Mouse (Mus musculus): ENCODE measurements at regions not wholly inside any gene's neighbourhood (a gene's known extent, or its start where the extent isn't known, plus 50 kb on each side); places are given as distances from the start of the nearest gene placed in this dataset.

DNA sequence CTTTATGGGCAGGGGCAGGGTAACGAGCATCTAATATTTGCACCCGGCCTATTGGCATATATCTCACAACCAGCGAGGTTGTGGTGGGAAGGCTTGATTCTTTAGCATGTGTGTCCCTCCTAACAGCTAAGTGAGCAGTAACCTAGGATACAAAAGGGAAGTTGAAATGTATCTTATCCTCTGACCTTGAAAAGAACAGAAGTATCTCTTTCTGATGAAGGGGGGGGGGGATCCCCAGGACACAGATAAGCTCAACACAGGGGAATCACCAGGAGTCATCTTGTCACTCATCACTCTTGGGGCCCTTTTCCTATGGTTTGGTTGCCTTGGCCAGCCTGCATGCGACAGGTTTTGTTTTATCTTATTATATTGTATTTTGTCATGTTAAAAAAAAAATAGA, 63.3 kb upstream of the Rap1b start:
- ATAC-seq (replicated peaks; ENCODE audit: insufficient number of reproducible peaks, low FRiP score, low TSS enrichment, low read depth), result no peak
- 84% methylated on average over 4 of the region's 4 CpGs for WGBS

DNA sequence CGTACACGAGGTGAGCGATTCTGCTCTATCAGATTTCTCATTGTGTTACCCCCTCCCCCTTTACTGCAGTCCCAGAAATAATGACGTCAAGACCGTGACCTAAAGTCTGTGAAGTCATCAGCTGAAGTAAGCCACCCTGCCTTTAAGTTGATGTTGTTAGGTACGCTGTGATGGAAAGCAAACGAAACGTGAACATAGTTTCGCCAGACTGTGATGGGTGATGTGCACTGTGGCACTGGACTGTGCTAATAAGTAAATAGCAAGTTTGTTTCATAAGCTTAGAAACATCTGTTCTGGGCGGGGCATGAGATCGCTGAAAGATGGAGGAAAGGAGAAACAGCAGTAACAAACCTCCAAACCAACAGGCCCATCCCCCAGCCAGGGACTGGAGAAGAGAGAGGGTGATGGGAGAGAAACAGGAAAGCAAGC, 64.0 kb upstream of the Rap1b start:
- ATAC-seq (replicated peaks; ENCODE audit: insufficient number of reproducible peaks, low FRiP score, low TSS enrichment, low read depth) (no peak), DNase-seq (ENCODE audit: low spot score) (peak; percentile 36)
- no peak overlapping the region for H3K27ac ChIP-seq (replicated peaks; ENCODE audit: low read depth, low read length)
- no peaks in the 10 kb centered on the region for H3K9me3 ChIP-seq (replicated peaks; ENCODE audit: control insufficient read depth, low read length)
- H3K4me1 ChIP-seq (ENCODE audit: control insufficient read depth, insufficient read depth, low read length), result peaks cover 2% of the 10 kb centered on the region; the same call in 1 of the 2 replicates
- 59% methylated on average over 11 of the region's 11 CpGs for WGBS
- no peak overlapping the region for H3K4me2 ChIP-seq (ENCODE audit: low read depth, low read length)
- H3K9ac ChIP-seq (replicated peaks; ENCODE audit: low read length), result no peak overlapping the region
- H3K27me3 ChIP-seq (ENCODE audit: control insufficient read depth, insufficient read depth, low read length), result no peaks in the 10 kb centered on the region
- H3K36me3 ChIP-seq (replicated peaks; ENCODE audit: control insufficient read depth, insufficient read depth, low read depth, low read length), result no peaks in the 10 kb centered on the region
- no peak overlapping the region for H3K4me3 ChIP-seq (ENCODE audit: low read depth, low read length)

More for the DNA sequence above, 63.3 kb upstream of the Rap1b start:
- Histone ChIP-seq H3K4me3 (ENCODE audit: low read depth, low read length) (no peak overlapping the region), H3K9ac (replicated peaks; ENCODE audit: low read length) (no peak overlapping the region), H3K4me2 (ENCODE audit: low read depth, low read length) (no peak overlapping the region), H3K9me3 (replicated peaks; ENCODE audit: control insufficient read depth, low read length) (no peaks in the 10 kb centered on the region), H3K27me3 (ENCODE audit: control insufficient read depth, insufficient read depth, low read length) (no peaks in the 10 kb centered on the region), H3K36me3 (replicated peaks; ENCODE audit: control insufficient read depth, insufficient read depth, low read depth, low read length) (no peaks in the 10 kb centered on the region), H3K4me1 (ENCODE audit: control insufficient read depth, insufficient read depth, low read length) (peaks cover 2% of the 10 kb centered on the region; the same call in 1 of the 2 replicates), H3K27ac (replicated peaks; ENCODE audit: low read depth, low read length) (no peak overlapping the region)
- DNase-seq (ENCODE audit: low spot score), result no peak

DNA sequence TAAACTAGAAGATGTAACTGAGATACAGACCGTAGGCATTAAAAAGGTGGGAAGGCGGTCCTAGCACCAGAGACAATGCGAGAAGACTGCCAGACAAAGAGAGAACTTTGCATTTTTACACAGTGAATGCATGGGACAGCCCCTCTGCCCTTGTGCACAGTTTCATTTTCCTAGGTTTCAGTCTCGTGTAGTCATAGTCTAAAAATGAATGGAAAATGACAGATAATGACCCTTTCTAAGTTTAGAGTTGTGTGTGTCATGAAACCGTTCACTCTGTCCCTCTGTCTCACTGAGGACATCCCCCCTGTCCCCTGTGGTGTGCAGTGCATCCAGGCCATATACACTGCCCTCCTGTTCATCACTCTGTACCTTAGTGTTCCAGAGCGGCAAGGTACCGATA, 64.6 kb upstream of the Rap1b start:
- H3K27ac ChIP-seq (replicated peaks; ENCODE audit: low read depth, low read length), result no peak overlapping the region
- H3K9me3 ChIP-seq (replicated peaks; ENCODE audit: control insufficient read depth, low read length), result no peaks in the 10 kb centered on the region
- H3K4me2 ChIP-seq (ENCODE audit: low read depth, low read length), result no peak overlapping the region
- no peak overlapping the region for H3K4me3 ChIP-seq (ENCODE audit: low read depth, low read length)
- H3K4me1 ChIP-seq (ENCODE audit: control insufficient read depth, insufficient read depth, low read length), result peaks cover 2% of the 10 kb centered on the region; the same call in 1 of the 2 replicates
- WGBS, result 86% methylated on average over 7 of the region's 7 CpGs
- ATAC-seq (replicated peaks; ENCODE audit: insufficient number of reproducible peaks, low FRiP score, low TSS enrichment, low read depth), result no peak
- H3K9ac ChIP-seq (replicated peaks; ENCODE audit: low read length), result no peak overlapping the region
- no peaks in the 10 kb centered on the region for H3K27me3 ChIP-seq (ENCODE audit: control insufficient read depth, insufficient read depth, low read length)
- no peak for DNase-seq (ENCODE audit: low spot score)
- H3K36me3 ChIP-seq (replicated peaks; ENCODE audit: control insufficient read depth, insufficient read depth, low read depth, low read length), result no peaks in the 10 kb centered on the region

DNA sequence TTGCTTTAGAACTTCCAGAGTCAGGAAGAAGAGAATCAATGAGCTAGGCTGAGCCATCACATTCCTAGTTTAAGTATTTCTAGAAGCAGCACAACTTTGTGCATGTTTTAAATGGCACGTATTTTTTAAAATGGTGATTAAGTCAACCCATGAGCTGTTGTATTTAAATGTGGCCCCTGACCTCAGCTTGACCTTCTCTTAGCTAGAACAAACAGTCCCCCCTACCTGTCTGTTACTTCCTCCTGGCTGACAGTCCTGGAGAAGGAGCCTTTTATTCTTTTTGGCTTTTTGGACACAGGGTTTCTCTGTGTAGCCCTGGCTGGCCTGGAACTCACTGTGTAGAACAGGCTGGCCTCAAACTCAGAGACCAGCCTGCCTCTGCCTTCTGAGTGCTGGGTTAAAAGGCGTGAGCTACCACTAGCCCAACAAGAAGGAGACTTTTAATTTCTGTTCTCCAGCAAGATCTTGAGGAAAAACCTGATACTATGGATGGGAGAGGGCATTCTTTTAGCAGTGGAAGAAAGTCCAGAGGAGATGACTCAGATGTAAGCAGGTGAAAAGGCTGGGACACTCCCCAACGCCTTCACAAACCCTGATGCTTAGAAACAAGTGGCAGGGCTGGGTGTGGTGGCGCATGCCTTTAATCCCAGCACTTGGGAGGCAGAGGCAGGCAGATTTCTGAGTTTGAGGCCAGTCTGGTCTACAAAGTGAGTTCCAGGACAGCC, 69.3 kb upstream of the Rap1b start:
- no peaks in the 10 kb centered on the region for H3K27me3 ChIP-seq (ENCODE audit: control insufficient read depth, insufficient read depth, low read length)
- no peaks in the 10 kb centered on the region for H3K9me3 ChIP-seq (replicated peaks; ENCODE audit: control insufficient read depth, low read length)
- H3K27ac ChIP-seq (replicated peaks; ENCODE audit: low read depth, low read length), result no peak overlapping the region
- DNase-seq (ENCODE audit: low spot score) (no peak), ATAC-seq (replicated peaks; ENCODE audit: insufficient number of reproducible peaks, low FRiP score, low TSS enrichment, low read depth) (no peak)
- no peak overlapping the region for H3K9ac ChIP-seq (replicated peaks; ENCODE audit: low read length)
- H3K4me3 ChIP-seq (ENCODE audit: low read depth, low read length), result no peak overlapping the region
- no peaks in the 10 kb centered on the region for H3K4me1 ChIP-seq (ENCODE audit: control insufficient read depth, insufficient read depth, low read length)
- WGBS, result 82% methylated on average over 4 of the region's 4 CpGs
- H3K36me3 ChIP-seq (replicated peaks; ENCODE audit: control insufficient read depth, insufficient read depth, low read depth, low read length), result no peaks in the 10 kb centered on the region
- no peak overlapping the region for H3K4me2 ChIP-seq (ENCODE audit: low read depth, low read length)

DNA sequence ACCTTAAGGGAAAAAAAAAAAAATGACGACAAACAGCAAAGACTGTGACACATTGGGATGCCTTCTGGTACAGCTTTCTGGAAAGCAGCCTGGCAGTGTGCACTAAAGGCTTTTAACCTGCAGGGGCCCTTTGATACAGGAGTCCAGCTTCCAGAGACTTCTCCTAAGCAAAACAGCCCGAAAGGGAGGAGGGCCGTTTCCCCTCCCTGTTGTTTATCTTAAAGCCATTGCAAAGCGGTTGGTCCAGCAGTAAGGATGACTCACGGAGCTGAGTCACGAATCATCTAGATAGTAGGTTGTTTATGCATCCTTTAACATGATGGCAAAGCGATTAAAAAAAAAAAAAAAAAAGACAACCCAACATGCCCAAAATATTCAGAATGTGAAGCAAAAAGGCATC, 70.4 kb upstream of the Rap1b start:
- Histone ChIP-seq H3K4me1 (ENCODE audit: control insufficient read depth, insufficient read depth, low read length) (no peaks in the 10 kb centered on the region), H3K4me2 (ENCODE audit: low read depth, low read length) (no peak overlapping the region), H3K27me3 (ENCODE audit: control insufficient read depth, insufficient read depth, low read length) (no peaks in the 10 kb centered on the region), H3K36me3 (replicated peaks; ENCODE audit: control insufficient read depth, insufficient read depth, low read depth, low read length) (no peaks in the 10 kb centered on the region), H3K27ac (replicated peaks; ENCODE audit: low read depth, low read length) (no peak overlapping the region), H3K4me3 (ENCODE audit: low read depth, low read length) (no peak overlapping the region), H3K9me3 (replicated peaks; ENCODE audit: control insufficient read depth, low read length) (no peaks in the 10 kb centered on the region), H3K9ac (replicated peaks; ENCODE audit: low read length) (no peak overlapping the region)
- 59% methylated on average over 7 of the region's 7 CpGs for WGBS
- DNase-seq (ENCODE audit: low spot score) (no peak), ATAC-seq (replicated peaks; ENCODE audit: insufficient number of reproducible peaks, low FRiP score, low TSS enrichment, low read depth) (no peak)

DNA sequence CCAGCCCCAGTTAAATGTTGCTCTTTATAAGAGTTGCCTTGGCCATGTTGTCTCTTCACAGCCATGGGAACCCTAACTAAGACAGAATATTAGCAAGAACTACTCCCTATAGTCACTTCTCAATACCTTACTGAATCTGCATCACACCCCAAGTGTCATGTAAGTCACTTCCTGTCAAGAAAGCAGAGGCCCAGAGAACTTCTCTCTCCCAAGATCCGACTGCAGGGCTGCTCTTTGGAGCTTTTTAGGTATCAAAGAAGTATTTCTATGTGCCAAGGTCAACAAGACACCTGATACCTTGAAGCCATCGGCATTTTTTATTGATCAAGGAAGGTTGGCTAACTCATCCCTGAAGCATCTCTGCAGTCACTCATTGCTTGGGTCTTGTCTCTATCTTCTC, 72.0 kb upstream of the Rap1b start:
- H3K36me3 ChIP-seq (replicated peaks; ENCODE audit: control insufficient read depth, insufficient read depth, low read depth, low read length), result no peaks in the 10 kb centered on the region
- H3K4me3 ChIP-seq (ENCODE audit: low read depth, low read length), result no peak overlapping the region
- no peak overlapping the region for H3K9ac ChIP-seq (replicated peaks; ENCODE audit: low read length)
- H3K4me1 ChIP-seq (ENCODE audit: control insufficient read depth, insufficient read depth, low read length), result no peaks in the 10 kb centered on the region
- H3K4me2 ChIP-seq (ENCODE audit: low read depth, low read length), result no peak overlapping the region
- ATAC-seq (replicated peaks; ENCODE audit: insufficient number of reproducible peaks, low FRiP score, low TSS enrichment, low read depth) (no peak), DNase-seq (ENCODE audit: low spot score) (no peak)
- H3K9me3 ChIP-seq (replicated peaks; ENCODE audit: control insufficient read depth, low read length), result no peaks in the 10 kb centered on the region
- no peaks in the 10 kb centered on the region for H3K27me3 ChIP-seq (ENCODE audit: control insufficient read depth, insufficient read depth, low read length)
- 69% methylated on average over 2 of the region's 2 CpGs for WGBS
- no peak overlapping the region for H3K27ac ChIP-seq (replicated peaks; ENCODE audit: low read depth, low read length)

DNA sequence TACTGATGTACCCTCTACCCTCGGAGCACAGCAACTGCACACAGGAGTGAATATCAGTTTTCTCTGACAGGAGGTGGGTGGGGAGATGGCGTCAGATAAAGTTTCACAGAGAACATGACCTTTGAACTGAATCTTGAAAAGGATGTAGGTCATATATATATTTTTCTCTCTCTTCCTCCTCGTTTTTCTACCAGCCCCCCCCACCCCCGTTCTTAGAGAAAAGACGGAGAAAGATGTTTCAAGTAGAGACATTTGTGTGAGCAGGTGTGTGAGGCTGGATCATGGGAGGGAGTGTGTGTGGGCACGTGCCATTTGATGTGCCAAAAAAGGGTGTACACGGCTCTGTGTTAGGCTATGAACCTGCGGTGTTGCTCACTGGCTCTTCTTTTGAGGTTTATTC, 72.8 kb upstream of the Rap1b start:
- H3K9me3 ChIP-seq (replicated peaks; ENCODE audit: control insufficient read depth, low read length), result no peaks in the 10 kb centered on the region
- DNase-seq (ENCODE audit: low spot score) (no peak), ATAC-seq (replicated peaks; ENCODE audit: insufficient number of reproducible peaks, low FRiP score, low TSS enrichment, low read depth) (no peak)
- no peaks in the 10 kb centered on the region for H3K27me3 ChIP-seq (ENCODE audit: control insufficient read depth, insufficient read depth, low read length)
- H3K4me2 ChIP-seq (ENCODE audit: low read depth, low read length), result no peak overlapping the region
- H3K9ac ChIP-seq (replicated peaks; ENCODE audit: low read length), result no peak overlapping the region
- H3K4me3 ChIP-seq (ENCODE audit: low read depth, low read length), result no peak overlapping the region
- no peaks in the 10 kb centered on the region for H3K4me1 ChIP-seq (ENCODE audit: control insufficient read depth, insufficient read depth, low read length)
- WGBS, result 69% methylated on average over 8 of the region's 8 CpGs
- no peak overlapping the region for H3K27ac ChIP-seq (replicated peaks; ENCODE audit: low read depth, low read length)
- H3K36me3 ChIP-seq (replicated peaks; ENCODE audit: control insufficient read depth, insufficient read depth, low read depth, low read length), result no peaks in the 10 kb centered on the region

DNA sequence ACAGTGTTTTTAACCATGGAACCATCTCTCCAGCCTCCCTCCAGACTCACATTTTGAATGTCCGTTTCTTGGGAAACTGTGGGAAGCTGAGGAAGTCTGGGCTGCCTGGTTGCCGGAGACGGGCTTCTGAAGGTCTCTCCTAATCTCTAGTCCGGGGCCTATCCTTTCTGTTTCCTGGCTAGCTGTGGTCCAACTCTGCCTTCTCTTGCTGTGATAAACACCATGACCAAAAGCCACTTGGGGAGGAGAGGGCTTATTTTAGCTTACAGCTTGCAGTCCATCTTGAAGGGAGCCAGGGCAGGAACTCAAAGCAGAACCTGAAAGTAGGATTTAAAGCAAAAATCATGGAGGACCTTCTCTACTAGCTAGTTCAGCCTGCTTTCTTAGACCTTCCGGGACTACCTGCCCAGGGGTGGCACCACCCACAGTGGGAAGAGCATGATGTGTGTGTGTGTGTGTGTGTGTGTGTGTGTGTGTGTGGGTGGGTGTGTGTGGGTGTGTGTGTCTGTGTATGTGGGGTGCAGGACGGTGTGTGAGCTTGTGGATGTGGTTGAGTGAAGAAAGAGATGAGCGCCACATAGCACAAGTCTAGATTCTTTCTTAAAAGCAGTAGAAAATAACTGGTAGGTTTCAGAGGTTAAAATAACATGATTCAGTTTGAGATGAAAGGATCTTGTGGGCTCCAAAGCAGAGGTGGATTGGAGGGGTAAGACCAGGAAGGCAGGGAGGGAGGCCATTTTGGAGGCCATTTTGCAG, 73.5 kb upstream of the Rap1b start:
- Histone ChIP-seq H3K27ac (replicated peaks; ENCODE audit: low read depth, low read length) (no peak overlapping the region), H3K9me3 (replicated peaks; ENCODE audit: control insufficient read depth, low read length) (no peaks in the 10 kb centered on the region), H3K4me3 (ENCODE audit: low read depth, low read length) (no peak overlapping the region), H3K36me3 (replicated peaks; ENCODE audit: control insufficient read depth, insufficient read depth, low read depth, low read length) (no peaks in the 10 kb centered on the region), H3K9ac (replicated peaks; ENCODE audit: low read length) (no peak overlapping the region), H3K4me2 (ENCODE audit: low read depth, low read length) (no peak overlapping the region), H3K4me1 (ENCODE audit: control insufficient read depth, insufficient read depth, low read length) (no peaks in the 10 kb centered on the region), H3K27me3 (ENCODE audit: control insufficient read depth, insufficient read depth, low read length) (no peaks in the 10 kb centered on the region)
- DNase-seq (ENCODE audit: low spot score) (no peak), ATAC-seq (replicated peaks; ENCODE audit: insufficient number of reproducible peaks, low FRiP score, low TSS enrichment, low read depth) (no peak)
- WGBS, result 87% methylated on average over 7 of the region's 7 CpGs

All from embryonic facial prominence, embryonic 11.5 days (tissue).